Mouse (Mus musculus) left cerebral cortex, adult 9 months (tissue): Measurements from ENCODE around the gene Prkaa2.

Source experiments
- DNase-seq, 2 experiments: peaks; one replicate each; pipeline ENCODE4 v3.0.0; 2022; ENCODE audit warnings: low spot score in 2 of 2

Prkaa2 gene

DNA sequence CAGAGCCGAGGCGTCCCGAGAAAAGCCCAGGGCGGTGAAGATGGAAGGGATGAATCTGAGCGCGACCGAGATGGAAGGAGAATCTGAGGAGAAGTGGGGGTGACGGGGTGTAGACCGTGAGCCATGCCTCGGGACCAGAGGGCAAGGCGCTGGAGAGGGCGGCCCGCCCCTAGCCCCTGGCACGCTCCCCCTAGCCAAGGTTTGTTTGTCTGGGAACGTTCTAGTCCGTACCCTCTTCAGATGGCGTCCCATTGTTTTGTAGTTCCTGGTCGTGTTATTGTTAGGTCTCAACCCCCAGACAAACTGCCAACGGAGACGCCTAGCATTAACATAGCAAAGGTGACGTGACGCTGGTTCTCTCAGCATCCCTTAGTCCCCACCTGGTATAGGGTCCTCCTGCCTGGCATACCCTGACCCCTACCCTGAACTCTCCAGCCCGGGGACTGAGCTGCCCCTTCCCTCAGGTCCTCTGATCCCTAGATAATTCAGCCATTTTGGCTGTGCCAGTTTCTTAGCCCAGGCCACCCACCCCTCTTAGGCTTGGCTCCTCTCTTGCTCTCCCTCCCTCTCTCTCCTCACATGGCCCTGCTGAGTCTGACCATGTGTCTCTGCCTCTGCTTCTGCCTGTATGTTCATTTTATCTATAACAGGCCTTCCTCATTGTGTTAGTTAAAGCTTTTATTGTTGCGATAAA lies 447 bp upstream of the Prkaa2 start:
- DNase-seq = peak in 1 of 2 experiments; percentile 74

DNA sequence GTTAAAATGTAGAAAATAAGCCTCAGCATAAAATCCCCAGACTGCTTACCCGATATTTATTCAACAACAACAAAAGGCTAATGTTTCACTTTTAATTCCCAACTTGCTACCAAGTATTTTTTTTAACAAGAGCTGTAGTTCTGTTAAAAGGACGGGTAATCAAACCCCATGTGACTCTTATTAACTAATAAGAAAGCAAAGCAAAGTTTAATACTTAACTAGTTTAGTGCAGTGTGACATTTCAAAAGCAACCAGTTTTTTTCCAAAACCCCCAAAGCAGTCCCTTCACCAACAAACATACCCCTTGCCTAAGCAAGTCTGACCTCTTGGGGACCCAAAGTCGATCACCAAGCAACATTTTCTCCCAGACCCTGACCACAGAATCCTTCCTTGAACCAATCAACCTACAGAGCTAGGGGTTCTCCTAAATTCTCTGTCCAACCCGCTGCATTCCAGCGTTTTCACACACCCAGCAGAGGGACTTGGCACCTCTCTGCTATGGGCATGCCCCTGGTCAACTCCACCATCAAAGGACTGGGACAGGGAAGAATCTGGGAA lies 970 bp downstream of the Prkaa2 start:
- DNase-seq = no peak

DNA sequence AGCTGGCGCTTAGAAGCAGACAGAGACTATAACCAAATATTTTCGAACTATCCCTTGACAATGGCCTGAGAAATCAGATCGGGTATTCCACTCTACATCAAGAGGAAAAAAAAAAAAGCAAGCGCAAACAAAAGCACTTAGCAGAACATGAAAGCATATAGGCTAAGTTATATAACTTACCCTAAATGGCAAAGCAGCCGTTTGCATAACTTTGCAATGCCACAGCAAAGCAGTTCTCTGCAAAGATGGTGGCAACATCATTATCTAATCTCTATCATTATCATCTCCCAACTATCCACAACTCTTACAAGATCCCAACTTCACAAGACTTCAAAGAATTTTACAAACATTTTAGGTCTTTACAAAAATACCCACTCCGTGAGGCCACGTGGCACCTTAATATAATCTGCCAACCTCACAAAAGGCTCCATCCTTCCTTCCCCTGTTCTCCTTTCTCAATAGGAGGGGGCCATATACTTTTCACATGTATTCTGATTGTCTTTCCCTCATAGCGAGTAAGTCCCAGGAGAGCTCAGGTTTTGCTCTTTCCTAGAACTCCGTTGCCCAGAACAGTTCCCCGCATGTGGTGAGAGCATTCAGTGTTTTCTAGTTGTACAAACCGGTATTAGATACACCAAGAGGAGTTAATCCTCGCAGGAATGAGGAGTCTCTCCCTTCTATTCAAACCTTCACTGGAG lies 1.6 kb downstream of the Prkaa2 start:
- DNase-seq = peak in 1 of 2 experiments; percentile 19

DNA sequence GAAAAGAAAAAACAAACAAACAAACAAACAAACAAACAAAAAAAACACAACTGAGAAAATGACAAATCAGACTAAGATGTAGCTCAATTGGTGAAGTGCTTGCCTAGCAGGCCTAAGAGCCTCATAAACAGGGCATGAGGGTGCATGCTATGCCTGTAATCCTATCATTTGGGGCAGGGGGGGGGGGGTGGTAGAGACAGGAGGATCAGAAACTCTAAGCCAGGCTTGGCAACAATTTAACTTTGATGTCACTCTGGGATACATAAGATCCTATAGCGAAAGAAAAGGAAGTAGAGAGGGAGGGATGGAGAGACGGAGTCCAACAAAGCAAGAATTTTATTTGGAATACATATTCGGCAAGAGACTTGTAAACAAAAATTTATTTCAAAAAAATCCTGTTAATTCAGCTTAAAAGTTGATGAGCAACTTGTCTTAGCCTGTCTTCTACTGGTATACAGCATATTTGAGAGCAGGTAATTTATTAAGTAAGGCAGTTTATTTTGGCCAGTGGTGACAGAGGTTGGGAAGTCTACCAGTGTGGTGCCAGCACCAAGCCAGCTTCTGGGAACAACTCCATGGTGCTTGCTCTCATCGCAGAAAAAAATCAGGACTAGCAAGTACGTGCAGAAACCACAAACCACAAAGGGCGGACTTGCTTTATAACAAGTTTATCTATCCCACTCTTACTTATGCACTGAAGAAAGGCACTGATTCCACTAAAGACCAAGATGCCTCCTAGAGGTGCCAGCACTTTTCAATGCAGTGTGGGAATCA lies 5.4 kb downstream of the Prkaa2 start:
- DNase-seq = no peak

DNA sequence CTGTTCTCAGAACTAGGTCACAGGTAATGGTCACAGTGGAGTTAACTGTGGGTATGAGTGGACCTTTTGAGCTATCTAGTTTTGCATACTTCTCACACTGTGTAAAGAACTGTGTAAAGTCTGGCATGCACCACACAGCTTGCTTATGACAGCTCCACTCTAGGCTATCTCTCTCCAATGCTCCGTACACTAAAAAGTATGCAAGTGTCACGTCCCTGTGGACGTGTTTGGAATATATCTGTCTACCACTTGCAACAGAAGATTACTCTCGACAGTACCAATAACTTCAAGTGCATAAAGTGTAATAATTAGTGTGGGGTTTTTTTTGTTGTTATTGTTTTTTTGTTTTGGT lies 8.4 kb downstream of the Prkaa2 start:
- DNase-seq = no peak

- peak in 1 of 2 experiments; percentile 17 for DNase-seq
These were observed 9.0 kb downstream of the Prkaa2 start for GRCm38 (mm10) chr4:105100508-105101336.

GRCm38 (mm10) chr4:105098660-105099059 lies 11.0 kb downstream of the Prkaa2 start:
- DNase-seq = peak in 1 of 2 experiments; percentile 25

- peak in 1 of 2 experiments; percentile 15 for DNase-seq
These were observed 11.5 kb downstream of the Prkaa2 start for GRCm38 (mm10) chr4:105098158-105098557.

- peak in 1 of 2 experiments; percentile 44 for DNase-seq
These were observed 14.4 kb downstream of the Prkaa2 start for GRCm38 (mm10) chr4:105095316-105095715.

GRCm38 (mm10) chr4:105093951-105094350 lies 15.7 kb downstream of the Prkaa2 start:
- no peak for DNase-seq

DNA sequence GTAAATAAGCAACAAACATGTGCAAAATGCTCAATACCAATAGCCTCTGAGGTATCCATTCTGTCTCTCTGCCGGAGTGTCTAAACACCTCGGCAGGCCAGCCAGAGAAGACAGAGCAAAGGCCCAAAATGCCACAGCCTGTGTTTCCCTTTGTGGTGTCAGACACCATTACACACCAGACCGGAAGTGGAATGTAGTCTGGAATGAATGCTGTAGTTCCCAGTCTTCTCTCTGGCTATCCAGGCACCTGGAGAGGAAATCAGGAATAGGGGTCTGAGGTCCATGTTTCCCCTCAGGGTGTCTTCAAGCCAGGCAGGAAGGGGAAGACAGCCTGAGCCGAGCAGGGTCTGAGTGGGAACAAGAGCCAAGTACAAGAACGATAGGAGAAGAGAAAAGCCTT lies 19.3 kb downstream of the Prkaa2 start:
- DNase-seq = no peak

- DNase-seq = no peak
These were observed 20.3 kb downstream of the Prkaa2 start for GRCm38 (mm10) chr4:105089386-105089785.

- no peak for DNase-seq
These were observed 21.0 kb downstream of the Prkaa2 start for GRCm38 (mm10) chr4:105088671-105089070.

DNA sequence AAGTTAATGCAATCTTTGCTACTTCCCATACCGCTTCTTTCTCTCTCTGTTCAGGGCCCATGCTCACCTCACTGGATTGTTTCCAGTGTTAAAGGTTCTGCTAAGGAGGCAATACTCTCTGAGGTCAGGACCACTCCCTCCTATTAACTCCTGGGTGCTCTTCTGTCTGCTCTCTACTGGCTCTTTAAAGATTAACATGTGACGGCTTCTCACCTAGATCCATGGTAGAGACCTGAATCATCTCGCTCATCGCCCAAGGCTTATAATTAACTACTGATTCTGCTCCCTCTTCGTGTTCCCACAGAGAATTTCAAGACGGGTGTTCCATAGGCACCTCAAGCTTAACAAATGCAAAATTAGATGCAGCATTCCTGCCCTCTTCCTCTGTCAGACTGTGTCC lies 33.5 kb downstream of the Prkaa2 start:
- DNase-seq = no peak

- DNase-seq = no peak
These were observed 37.8 kb downstream of the Prkaa2 start for GRCm38 (mm10) chr4:105071761-105072427.

DNA sequence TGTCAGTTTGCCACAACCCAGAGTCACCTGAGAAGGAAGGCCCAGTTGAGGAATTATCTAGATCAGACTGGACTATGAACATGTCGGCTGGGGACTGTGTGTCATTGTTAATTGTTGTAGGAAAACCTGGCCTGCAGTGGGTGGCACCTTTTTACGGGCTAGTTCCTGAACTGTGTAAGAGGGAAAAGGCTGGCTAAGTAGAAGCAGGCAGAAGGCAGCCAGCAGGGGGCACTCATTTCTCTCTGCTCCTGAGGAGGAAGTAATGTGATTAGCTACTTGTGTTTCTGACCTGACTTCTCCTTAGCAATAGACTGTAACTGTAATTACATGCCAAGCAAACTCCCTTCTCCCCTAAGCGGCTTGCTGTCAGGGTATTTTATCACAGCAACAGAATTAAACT lies 38.7 kb downstream of the Prkaa2 start:
- peak in 1 of 2 experiments; percentile 79 for DNase-seq

GRCm38 (mm10) chr4:105051291-105051690 lies 58.4 kb downstream of the Prkaa2 start:
- DNase-seq = peak in 1 of 2 experiments; percentile 30

DNA sequence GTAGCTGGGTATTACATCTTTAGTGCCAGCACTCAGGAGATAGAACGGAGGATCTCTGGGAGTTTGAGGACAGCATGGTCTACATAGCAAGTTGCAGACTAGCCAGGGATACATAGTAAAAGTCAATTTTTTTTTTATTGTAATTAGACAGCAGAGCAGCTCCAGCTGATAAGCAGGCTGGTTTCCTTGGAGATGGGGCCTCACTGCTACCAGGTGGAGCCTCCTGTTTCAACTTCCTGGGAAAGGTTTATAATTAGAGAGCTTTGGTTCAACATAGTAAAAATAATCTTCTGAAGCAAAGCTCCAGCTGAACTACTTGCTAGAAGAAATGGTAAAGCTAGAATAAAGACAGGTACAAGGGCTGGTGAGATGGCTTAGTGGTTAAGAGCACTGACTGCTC lies 59.6 kb downstream of the Prkaa2 start:
- DNase-seq = no peak

DNA sequence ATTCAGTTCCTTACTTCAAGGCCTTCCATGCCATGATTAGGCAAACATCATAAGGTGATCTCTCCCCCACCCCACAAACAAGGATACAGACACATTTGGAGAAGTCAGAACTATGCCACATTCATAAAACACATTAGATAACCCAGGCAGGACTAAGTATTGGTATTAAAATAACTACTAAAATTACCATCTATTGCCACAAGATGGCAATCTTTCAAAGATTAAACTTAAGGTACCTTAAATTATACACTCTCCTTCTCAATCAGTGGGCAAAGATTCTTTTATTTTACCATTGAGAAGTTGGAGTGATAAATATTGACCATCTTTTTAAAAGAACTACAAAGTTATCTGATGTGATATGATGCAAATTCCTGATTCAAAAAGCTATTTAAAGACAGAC lies 75.4 kb downstream of the Prkaa2 start:
- no peak for DNase-seq

DNA sequence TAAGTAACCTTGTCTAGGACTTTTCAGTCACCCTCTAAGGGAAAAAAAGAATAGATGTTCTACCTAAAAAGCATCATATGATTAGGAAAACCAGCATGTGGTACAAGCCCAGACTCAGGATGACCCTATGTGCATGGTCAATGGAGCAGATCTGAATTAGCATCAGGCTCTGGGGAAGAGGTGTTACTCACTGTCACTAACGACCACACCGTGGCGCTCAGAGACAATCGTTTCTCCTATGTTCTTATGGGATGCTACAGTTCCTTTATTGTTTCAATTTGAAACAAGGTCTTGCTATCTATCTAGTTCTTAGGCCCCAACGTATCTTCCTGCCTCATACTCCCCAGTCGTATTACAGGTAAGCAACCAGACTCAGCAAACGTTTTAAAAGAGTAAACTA lies 76.5 kb downstream of the Prkaa2 start:
- DNase-seq = no peak

DNA sequence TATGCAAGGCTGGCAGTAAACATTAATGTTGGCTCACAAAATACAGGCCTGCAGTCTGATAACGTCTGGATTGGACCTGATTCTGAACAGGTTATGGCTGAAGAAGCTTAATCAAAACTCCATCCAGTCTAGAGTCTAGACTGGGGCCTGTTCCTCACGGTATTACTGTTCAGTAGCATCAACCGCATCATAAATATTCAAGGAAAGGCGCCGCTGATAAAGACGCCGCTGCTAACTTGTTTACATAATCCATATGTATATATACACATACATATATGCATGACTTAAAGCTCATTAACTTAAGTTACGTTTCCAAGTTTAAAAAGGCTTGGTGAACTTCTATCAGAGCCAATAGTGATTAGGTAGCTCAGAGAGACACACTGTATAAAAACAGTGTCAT lies 78.6 kb downstream of the Prkaa2 start:
- no peak for DNase-seq
